Mouse (Mus musculus): ENCODE results near the gene Srp72. TPM values are rescaled to one million over a fixed set of nuclear protein-coding genes. Genes with fewer than 3 reads are reported as not detected.

Gene Srp72
- total RNA-seq (2021) = 10 to 100 TPM; 72.0 to 72.7 TPM

DNA sequence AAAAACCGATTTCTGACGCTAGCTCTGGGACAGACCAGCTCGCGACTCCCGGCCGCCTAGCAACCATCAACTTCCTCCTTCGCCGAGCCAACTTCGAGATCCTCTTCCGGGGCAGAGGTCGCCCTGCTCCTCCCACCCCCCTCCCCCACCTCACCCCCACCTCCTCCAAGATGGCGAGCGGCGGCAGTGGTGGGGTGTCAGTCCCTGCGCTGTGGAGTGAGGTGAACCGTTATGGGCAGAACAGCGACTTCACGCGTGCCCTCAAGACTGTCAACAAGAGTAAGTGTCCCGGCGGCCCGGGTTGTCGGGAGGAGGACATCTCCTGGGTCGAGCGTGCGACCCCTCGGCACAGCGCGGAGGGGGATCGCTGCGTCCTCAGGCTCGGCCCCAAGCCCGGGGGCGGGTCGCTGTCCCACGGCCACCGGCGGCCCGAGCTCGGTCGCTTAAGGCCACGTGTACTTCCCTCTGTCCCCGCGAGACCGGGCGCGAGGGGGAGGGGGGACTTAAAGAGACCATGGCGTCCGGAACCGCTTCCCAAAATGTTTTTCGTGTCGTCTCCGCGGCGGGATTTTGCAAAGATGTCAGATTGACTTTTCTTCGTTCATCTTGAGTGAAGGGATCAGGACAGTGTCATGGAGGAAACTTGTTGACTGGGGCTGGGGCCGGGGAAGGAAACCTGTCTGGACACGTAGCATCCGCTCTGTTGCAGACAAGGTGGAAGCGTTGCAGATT, at the start of gene Srp72:
Gene Srp72 (plus strand): TSS at position 130 of the 732 bp plus-strand sequence.
- DNase-seq = peak; percentile 90

DNA sequence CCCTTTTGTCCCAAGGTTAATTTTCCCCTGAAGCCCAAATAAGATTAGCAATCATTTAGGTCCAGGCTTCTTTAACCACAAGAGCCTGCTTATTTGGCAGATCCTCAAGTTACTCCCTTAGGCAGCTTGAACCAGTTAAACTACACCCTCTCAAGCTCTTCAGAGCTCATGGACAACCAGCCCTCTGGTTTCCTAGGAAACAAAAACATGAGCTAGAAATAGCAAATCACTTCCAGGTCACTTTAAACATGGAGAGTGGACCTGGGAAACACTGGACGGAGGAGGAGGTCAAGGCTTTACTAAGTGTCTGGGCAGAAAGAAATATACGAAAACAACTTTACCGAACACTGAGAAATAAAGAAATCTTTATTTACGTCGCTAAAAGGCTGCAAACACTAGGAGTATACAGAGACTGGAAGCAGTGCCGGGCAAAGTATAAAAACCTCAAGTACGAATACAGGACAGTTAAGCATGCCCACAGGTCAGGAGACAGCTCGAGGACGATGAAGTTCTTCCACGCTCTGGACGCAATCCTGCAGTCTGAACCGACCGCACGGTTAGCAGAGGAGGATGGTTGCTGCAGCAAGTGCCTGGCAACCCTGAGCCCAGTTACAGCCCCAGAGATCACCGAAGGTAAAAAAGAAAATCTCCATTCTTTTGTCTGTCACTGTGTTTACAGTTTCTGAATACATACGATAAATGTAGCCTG, 46.2 kb upstream of the Srp72 start:
- DNase-seq = no peak

- no peak for DNase-seq
Observed at GRCm38 (mm10) chr5:76929180-76929877, 45.2 kb upstream of the Srp72 start.

DNA sequence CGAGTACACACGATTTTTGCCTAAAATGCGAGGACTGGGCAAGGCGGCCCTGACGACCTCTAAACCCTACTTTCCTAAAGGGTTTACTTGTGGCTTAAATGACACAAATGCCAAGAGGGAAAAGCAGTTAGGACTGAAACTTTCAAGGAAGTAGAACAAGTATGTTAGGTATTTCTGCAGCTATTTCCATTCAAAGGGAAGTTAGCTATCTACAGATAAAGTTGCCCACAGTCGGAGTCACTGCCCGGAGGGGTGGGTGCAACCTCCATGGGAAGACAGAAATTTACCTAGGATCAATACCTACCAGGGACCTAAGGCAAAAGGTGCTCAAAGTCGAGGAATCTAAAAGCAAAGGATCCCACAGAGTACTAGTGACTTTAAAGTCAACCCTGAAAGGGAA, 34.8 kb upstream of the Srp72 start:
- no peak for DNase-seq

- no peak for DNase-seq
Observed at GRCm38 (mm10) chr5:76941975-76942374, 32.5 kb upstream of the Srp72 start.

- DNase-seq = no peak
Observed at GRCm38 (mm10) chr5:76942505-76942904, 32.0 kb upstream of the Srp72 start.

- no peak for DNase-seq
Observed at GRCm38 (mm10) chr5:76944965-76945677, 29.4 kb upstream of the Srp72 start.

DNA sequence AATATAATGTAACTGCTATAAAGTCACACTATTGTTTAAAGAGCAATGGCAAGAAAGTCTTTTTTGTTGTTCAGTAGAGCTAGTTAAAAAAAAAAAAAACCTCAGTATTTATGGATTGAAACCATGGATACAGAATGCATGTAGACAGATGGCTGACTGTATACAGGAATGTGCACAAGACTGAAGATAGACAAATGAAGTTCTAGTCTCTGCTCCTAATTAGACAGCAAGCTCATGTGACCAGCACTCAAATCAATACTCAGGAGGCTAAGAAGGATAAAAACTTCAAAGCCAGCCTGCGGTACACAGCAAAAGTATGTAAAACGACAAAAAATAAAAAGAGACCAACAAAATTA, 28.8 kb upstream of the Srp72 start:
- DNase-seq = no peak

- DNase-seq = no peak
Observed at GRCm38 (mm10) chr5:76947142-76947541, 27.3 kb upstream of the Srp72 start.

DNA sequence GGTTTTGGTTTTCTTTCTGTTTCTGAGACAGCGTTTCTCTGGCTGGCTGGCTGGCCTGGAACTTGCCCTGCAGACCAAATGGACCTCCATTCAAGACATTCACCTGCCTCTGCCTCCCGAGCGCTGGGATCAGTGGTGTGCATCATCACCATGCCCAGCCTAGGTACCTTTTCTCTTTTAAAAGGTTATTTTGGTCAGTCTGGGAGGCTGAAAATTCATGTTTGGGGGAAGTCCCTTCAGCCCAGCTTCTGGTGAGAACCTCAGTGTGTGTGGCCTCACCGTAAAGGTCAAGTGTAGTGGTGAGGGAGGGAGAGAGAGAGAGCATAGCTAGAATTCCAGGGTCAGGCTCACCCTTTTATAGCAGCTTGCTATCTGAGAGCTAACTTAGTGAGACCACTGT, 26.7 kb upstream of the Srp72 start:
- DNase-seq = no peak

- no peak for DNase-seq
Observed at GRCm38 (mm10) chr5:76950343-76951105, 24.0 kb upstream of the Srp72 start.

GRCm38 (mm10) chr5:76951106-76952027, 23.1 kb upstream of the Srp72 start, which contains the start of the genes Paics and Ppat:
TSS of gene Paics (plus strand) at chr5:76951307.
TSS of gene Ppat (minus strand) at chr5:76951578.
- DNase-seq = peak; percentile 99

GRCm38 (mm10) chr5:76952112-76953040, 22.1 kb upstream of the Srp72 start:
- DNase-seq = no peak

DNA sequence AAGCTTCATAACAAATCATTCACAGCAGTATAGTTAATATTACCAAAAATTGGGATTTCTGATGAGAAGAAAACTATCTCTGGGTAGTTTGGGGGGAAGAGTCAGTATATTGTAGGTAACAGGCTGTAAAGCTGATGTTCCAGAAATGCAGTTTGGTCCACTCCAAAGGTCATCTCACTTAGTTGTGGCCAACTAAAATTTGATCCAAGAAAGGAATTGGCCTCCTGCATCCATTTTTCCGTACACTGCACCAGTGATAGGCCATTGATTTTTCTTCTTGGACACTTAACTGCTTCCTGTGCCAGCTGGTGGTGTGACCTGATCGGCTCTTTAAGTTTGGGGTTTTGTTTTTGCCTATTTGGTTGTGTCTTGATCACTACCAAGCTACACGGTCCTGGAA, 20.7 kb upstream of the Srp72 start:
- DNase-seq = no peak

DNA sequence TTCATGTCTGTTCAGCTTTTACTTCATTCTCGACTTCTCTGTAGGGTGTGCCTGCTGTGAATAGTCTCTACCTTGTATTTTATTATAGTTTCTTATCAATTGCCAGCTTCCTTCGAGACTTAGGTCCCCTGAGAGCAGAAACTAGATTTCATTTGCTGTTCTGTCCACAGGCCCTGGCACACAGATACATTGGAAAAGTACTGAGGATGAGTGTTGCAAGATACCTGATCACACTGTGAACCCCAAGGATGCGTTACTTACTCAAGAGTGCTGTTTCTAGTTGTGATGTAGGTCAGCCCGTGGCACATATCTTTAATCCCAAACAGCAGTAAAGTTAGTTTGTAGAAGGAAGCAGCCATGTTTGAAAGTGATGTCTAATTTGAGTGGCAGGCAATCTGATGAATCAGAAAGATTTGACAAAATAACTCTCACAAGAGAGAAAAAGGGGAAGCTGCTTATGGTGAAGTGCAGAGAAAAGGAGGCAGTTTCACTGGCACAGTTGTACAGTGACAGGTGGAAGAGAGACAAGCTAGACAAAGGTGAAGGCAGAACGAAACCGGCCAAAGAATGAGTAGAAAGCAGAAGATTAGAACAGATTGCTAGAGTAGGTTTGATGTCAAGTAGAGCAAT, 20.1 kb upstream of the Srp72 start:
- no peak for DNase-seq

GRCm38 (mm10) chr5:76955474-76955873, 19.0 kb upstream of the Srp72 start:
- DNase-seq = no peak

DNA sequence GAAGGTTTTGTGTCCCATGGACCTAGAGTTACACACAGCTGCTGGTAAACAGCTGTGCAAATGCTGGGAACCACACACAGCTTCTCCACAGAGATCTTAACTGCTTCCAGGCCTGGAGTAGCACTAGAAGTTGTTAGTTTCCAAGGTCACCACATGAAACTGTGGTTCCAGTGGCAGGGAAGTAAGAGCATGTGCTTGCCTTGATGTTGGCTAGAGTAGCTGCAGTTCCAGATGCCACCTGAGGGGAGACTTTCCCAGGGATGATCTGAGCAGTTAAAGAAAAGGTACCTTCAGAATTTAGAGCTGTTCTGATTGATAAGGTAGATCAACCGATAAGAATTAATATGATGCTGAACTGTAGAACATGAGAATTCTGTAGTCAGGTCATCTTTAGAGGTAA, 16.5 kb upstream of the Srp72 start:
- DNase-seq = no peak

GRCm38 (mm10) chr5:76959587-76959986, 14.9 kb upstream of the Srp72 start:
- no peak for DNase-seq

DNA sequence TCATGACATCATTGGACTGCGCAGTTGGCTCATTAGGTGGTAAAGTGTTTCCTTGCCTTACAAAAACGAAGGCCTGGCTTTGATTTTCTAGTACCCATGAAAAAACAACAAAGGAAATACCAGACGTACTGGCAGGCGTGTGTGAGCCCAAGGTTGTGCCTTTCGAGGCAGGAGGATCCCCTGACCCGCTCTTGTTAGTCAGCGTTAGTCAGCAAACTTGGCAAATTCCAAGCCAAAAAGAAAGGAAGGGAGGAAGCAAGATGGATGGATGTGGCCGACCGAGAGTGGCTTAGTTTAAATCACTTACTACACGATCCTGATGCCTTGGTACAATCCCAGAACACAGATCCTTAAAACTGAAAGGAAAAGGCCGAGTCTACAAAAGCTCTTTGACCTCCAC, 11.9 kb upstream of the Srp72 start:
- no peak for DNase-seq

All from heart, postnatal 4 days (tissue).